Mouse (Mus musculus): ENCODE data around the gene Gm11037.

DNA sequence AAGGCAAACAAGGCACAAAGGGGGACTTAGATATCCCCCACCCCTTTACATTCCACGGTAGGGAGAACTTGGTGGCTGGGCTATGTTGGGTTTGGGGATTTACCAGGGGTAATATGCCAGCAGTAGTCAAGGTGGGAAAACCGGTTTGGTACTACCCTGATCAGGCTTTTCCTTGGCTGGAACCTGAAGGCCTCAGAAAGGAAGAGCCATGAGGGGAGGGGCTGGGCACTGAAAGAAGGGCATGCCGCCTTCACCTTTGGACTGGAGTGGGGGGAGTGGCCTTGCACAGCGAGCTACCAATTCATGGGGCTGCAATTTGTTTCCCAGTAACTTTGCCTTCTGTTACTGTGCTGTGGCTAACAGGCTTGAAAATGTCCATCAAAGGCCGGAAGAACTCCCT lies 43.2 kb downstream of the Gm11037 start:
- no peak for TF ChIP-seq POLR2A (IDR thresholded peaks at IDR 0.05; ENCODE audit: control insufficient read depth, extremely low read depth, insufficient read depth, low read length, poor library complexity)
- TF ChIP-seq CTCF (IDR thresholded peaks at IDR 0.05; ENCODE audit: borderline replicate concordance, control insufficient read depth, extremely low read depth, insufficient read depth, low read length, poor library complexity) = no peak
